Mouse (Mus musculus): ENCODE measurements around the gene Tmcc3.

- TF ChIP-seq CTCF (IDR thresholded peaks at IDR 0.05; ENCODE audit: low read depth, low read length) (no peak), POLR2A (IDR thresholded peaks at IDR 0.05; ENCODE audit: borderline replicate concordance, low read depth, low read length) (no peak)
Measured at GRCm38 (mm10) chr10:94572772-94573171, 261.0 kb downstream of the Tmcc3 start.

Data from bone marrow macrophage, adult 2 months (primary cell).